Mouse (Mus musculus) liver, adult 2 months (tissue): ENCODE measurements around the gene Vps13d. TPM values are rescaled to one million over a fixed set of nuclear protein-coding genes. Genes with fewer than 3 reads are reported as not detected.

Source experiments
- DNase-seq: peaks from one replicate; pipeline ENCODE4 v3.0.0-alpha.2; 2011; ENCODE audit warnings: low read depth, low spot score; ENCODE audit errors: extremely low read depth
- H3K27ac ChIP-seq: fragments of 200-500 bp; replicated peaks from 2 replicates; pipeline ENCODE4 v1.5.1; 2012; ENCODE audit warnings: low read depth, mild to moderate bottlenecking, control low read depth, inconsistent platforms, low read length; ENCODE audit not compliant: insufficient read depth
- H3K27me3 ChIP-seq: fragments of 200-500 bp; 2 replicates; pipeline ENCODE4 v1.6.1; 2012; ENCODE audit warnings: mild to moderate bottlenecking, moderate library complexity, low read length, inconsistent platforms; ENCODE audit not compliant: control insufficient read depth, insufficient read depth
- H3K36me3 ChIP-seq: fragments of 200-500 bp; 2 replicates; pipeline ENCODE4 v1.6.1; 2012; ENCODE audit warnings: low read length, inconsistent platforms; ENCODE audit not compliant: control insufficient read depth, insufficient read depth
- H3K4me1 ChIP-seq: fragments of 200-500 bp; 2 replicates; pipeline ENCODE4 v1.6.1; 2011; ENCODE audit warnings: low read length; ENCODE audit not compliant: control insufficient read depth, insufficient read depth
- H3K4me3 ChIP-seq: fragments of 200-500 bp; 2 replicates; pipeline ENCODE4 v1.5.1; 2011; ENCODE audit warnings: low read depth, mild to moderate bottlenecking, control low read depth, low read length, moderate library complexity; ENCODE audit not compliant: insufficient read depth
- H3K79me2 ChIP-seq: fragments of 200-500 bp; 2 replicates; pipeline ENCODE4 v1.6.1; 2012; ENCODE audit warnings: inconsistent platforms, mild to moderate bottlenecking, low read length, moderate library complexity; ENCODE audit not compliant: control insufficient read depth, insufficient read depth
- H3K9ac ChIP-seq: fragments of 200-500 bp; 2 replicates; pipeline ENCODE4 v1.6.1; 2012; ENCODE audit warnings: low read depth, mild to moderate bottlenecking, control low read depth, inconsistent platforms, low read length
- CTCF ChIP-seq: fragments of 200-500 bp; IDR thresholded peaks from 2 replicates; pipeline ENCODE4 v1.5.1; 2011; ENCODE audit warnings: low read depth, low read length, control low read depth
- POLR2A ChIP-seq: fragments of 200-500 bp; IDR thresholded peaks from 2 replicates; pipeline ENCODE4 v1.6.1; 2011; ENCODE audit warnings: low read length, control low read depth; ENCODE audit not compliant: insufficient read depth; ENCODE audit errors: extremely low read depth
- WGBS: fragments of 180-500 bp; shearing (Covaris S2); methylation state at CpG from one replicate; pipeline ENCODE4 v1.1.7; 2018; 5-methylcytosine and 5-hydroxymethylcytosine counted together
- polyA plus RNA-seq: library from polyadenylated mRNA; depleted of rRNA; stranded (reverse); fragments of >200 nt; gene quantifications from 2 replicates; pipeline ENCODE4 v1.2.3, GENCODE M21; 2012
- total RNA-seq: library from RNA; depleted of rRNA; stranded (reverse); fragments of >200 nt; gene quantifications from 2 replicates; pipeline ENCODE4 v1.2.3, GENCODE M21; 2014

The Vps13d gene
- total and polyA plus RNA-seq, 2 experiments: 11.6 to 32.4 TPM

DNA sequence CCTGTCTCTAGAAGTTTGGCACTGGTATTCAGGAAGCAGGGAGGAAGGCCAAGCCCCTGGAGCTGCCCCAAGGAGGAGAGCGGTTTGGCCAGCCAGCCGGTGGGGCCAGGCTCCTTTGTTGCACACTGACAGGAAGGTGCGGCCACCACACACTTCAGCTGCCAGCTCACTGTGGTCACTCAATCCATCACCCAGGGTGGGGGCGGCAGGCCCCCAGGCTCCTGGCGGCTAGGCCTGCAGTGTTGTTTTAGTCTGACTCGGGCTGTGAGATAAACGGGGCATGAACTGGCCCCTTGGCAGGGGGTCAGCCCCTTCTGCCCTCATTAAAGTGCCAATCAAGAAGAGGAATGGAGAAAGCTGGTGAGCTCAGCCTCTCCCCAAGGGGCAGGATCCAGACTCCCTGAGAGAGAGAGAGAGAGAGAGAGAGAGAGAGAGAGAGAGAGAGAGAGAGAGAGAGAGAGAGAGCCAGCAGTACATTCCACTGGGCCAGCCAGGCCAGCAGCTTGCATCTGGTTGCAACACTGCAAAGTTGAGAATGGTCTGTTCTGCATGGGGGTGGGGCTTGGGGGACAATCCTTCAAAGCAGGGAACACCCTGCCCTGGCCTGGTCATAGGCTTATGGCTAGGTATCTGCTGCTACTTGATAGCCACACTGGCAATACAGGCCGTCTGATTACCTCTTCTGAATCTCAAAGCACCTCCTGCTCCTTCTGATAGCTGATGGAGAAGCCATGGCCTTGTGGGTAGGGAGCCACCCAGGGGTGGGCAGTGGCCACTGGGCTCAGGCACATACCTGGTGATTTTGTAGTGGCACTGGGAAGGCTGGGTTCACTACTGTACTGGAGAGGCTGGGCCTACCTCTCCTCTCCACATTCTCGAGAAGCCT, 245.1 kb downstream of the Vps13d start:
- Histone ChIP-seq H3K9ac (peak overlapping the region; percentile 30), H3K4me3 (no peak overlapping the region), H3K4me1 (peaks cover 23% of the 10 kb centered on the region), H3K79me2 (no peaks in the 10 kb centered on the region), H3K36me3 (no peaks in the 10 kb centered on the region), H3K27me3 (no peaks in the 10 kb centered on the region), H3K27ac (peak overlapping the region; percentile 65)
- TF ChIP-seq POLR2A: no peak
- no peak for TF ChIP-seq CTCF
- 23% methylated on average over 9 of the region's 9 CpGs for WGBS
- peak; percentile 76 for DNase-seq

DNA sequence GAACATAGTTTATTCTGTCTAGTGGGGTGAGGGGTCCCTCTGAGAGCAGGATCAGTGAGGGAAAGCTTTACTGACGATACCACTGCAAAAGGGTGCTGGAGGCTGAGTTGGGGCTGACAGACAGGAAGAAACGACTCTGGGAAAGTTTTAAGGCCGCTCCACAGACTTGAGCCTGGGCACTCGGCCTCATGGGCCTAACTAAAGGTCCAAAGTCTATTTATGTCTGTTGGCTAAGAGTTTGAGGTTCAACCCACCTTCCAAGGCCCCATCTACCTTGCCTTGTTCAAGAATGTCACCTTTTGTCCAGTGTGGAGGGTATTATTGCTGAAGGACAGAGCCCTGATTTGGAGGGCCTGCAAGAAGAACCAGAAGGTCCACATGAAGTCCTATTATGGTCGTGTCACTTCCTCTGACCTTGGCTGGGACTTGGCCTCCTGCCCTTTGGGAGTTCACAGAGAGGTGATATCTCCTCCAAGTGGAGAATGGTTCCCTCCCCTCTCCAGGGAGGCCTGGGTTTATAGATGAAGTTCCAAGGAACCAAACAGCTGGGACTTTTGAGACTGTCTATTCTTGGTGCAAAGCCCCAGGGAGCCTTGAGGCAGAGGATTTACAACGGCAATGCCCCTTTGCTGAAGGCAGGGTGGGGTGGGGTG, 246.9 kb downstream of the Vps13d start:
- Histone ChIP-seq H3K27ac (peak overlapping the region; percentile 61), H3K4me3 (no peak overlapping the region), H3K79me2 (no peaks in the 10 kb centered on the region), H3K9ac (0 out of 2 replicates have a peak overlapping the region, but pooled peaks have one; percentile 1), H3K4me1 (peaks cover 23% of the 10 kb centered on the region), H3K36me3 (no peaks in the 10 kb centered on the region), H3K27me3 (no peaks in the 10 kb centered on the region)
- no peak for TF ChIP-seq CTCF
- no peak for TF ChIP-seq POLR2A
- WGBS: 31% methylated on average over 6 of the region's 6 CpGs
- DNase-seq: peak; percentile 76

DNA sequence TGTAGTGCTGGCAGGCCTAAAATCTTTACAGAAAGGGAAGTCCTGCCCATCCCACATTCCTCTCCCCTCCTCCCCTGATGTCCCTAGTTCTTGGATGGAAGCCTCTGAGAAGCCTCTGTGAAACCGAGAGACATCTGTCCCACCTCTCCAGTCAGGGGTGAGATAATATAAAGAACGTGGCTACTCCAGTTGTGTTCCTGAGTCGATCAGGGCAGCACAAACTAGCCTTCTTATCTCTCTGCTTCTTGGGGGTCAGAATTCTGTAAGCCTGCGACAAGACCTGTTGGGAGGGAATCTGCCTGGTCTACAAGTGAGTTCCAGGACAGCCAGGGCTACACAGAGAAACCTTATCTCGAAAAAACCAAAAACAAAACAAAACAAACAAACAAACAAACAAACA, 251.5 kb downstream of the Vps13d start:
- Histone ChIP-seq H3K4me1 (peaks cover 10% of the 10 kb centered on the region), H3K4me3 (no peak overlapping the region), H3K27me3 (no peaks in the 10 kb centered on the region), H3K9ac (no peak overlapping the region), H3K36me3 (no peaks in the 10 kb centered on the region), H3K79me2 (no peaks in the 10 kb centered on the region), H3K27ac (no peak overlapping the region)
- no peak for DNase-seq
- TF ChIP-seq POLR2A (no peak), CTCF (no peak)
- 81% methylated on average over 5 of the region's 5 CpGs for WGBS

DNA sequence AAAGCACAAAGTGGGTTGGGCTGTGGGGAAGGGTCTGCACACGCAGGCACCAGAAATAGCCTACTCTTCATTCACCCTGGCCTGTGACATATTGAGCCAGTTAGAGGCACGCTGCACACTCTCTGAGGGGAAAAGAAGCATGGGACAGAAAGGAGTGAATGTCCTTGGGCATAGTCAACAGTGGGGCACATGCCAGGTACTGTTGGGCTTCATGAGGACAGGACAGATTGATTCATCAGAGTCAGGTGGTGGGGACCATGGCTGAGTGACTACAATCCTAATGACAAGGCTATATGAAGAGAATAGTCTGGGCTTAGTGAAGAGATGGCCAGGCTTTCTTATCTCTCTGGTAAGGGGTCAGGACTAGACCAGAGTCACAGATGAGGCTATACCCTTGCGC, 252.4 kb downstream of the Vps13d start:
- no peaks in the 10 kb centered on the region for H3K79me2 ChIP-seq
- no peaks in the 10 kb centered on the region for H3K36me3 ChIP-seq
- DNase-seq: no peak
- H3K27ac ChIP-seq: no peak overlapping the region
- H3K4me3 ChIP-seq: no peak overlapping the region
- 97% methylated on average over 3 of the region's 3 CpGs for WGBS
- no peak overlapping the region for H3K9ac ChIP-seq
- TF ChIP-seq POLR2A: no peak
- TF ChIP-seq CTCF: no peak
- no peaks in the 10 kb centered on the region for H3K27me3 ChIP-seq
- H3K4me1 ChIP-seq: peaks cover 2% of the 10 kb centered on the region

DNA sequence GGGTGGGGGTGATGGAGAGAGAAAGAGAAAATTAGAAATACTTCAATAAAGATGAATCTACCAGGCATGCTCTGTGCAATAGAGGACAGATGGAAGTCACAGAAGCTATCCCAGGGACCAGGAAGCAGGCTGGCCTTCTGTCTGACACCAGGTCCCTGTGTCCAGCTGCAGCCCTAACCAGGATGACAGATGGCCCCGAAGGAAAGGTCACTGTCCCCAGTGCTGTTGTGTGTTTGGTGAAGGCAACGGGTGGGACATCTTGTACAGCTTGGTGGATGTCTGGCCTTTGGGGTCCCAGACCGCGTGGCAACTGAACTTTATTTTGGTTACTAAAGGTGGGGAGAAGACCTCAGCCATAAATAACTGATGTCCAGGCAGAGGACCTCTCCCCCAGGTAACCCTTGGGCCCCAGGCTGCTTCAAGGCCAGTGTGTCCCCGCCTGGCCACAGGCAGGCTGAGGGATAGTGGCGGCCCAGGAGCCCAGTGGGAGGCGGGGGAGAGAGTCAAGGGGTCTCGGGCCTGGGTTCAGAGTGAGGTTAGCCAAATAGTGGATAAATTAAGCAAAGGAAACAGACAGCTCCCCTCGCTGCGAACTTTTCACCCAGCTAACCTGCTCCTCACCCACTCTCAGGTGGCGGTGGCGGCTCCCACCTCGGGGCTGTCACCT, 253.9 kb downstream of the Vps13d start:
- H3K27ac ChIP-seq: no peak overlapping the region
- no peak for TF ChIP-seq POLR2A
- TF ChIP-seq CTCF: no peak
- H3K4me3 ChIP-seq: no peak overlapping the region
- H3K9ac ChIP-seq: no peak overlapping the region
- DNase-seq: no peak
- H3K4me1 ChIP-seq: no peaks in the 10 kb centered on the region
- H3K36me3 ChIP-seq: no peaks in the 10 kb centered on the region
- no peaks in the 10 kb centered on the region for H3K79me2 ChIP-seq
- no peaks in the 10 kb centered on the region for H3K27me3 ChIP-seq
- 83% methylated on average over 13 of the region's 13 CpGs for WGBS
